Mouse (Mus musculus) cerebellum, adult (tissue): Measurements from ENCODE around the gene Myo18a.

ENCODE experiments used
- ATAC-seq: cut with Nextera tagmentation; 2 replicates; pipeline ENCODE4 v1.9.2; 2017; ENCODE audit warnings: mild to moderate bottlenecking, moderate library complexity, mixed read lengths; ENCODE audit not compliant: insufficient number of reproducible peaks, low FRiP score, low TSS enrichment

Myo18a gene

DNA sequence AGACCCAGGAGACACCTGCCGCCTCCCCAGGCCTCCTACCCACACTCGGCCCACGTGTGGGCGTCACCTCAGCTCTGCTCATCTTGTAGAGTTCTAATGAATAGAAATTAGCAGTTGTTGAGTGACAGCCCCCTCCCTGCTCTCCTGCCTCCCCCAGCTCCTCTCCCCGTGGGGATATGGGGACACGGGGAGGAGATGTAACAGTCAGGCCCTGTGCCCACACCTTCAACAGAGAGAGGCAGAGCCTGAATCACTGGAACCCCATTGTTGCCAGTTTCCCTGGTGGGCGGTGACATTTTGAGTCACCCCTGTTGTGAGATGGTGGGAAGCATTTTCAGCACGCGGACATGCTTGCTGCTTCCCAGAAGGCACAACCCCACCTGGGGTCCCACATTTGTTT, 97.9 kb downstream of the Myo18a start:
- no peak for ATAC-seq

GRCm38 (mm10) chr11:77862887-77863286, 99.8 kb downstream of the Myo18a start:
- ATAC-seq: no peak

DNA sequence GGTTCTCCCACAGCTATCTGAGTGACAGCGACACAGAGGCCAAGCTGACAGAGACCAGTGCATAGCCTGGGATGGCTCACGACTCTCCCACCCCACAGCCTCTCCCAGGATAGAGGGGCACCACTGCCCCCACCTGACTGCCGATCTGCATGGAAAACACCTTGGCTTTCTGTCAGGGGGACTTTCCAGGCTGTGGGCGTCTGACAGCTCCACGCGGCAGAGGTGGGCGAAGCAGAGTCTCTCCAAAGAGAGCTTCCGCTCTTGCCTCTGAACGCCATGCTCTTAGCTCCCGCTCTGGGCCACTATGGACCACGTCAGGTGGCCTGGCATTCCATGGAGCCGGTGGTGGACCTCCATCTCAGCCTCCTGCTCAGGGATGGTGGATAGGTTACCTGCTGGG, 101.7 kb downstream of the Myo18a start:
- no peak for ATAC-seq

GRCm38 (mm10) chr11:77867419-77868083, 104.5 kb downstream of the Myo18a start:
- ATAC-seq: no peak

GRCm38 (mm10) chr11:77871436-77871835, 108.4 kb downstream of the Myo18a start:
- ATAC-seq: peak; percentile 41; the same call in 1 of the 2 replicates

- no peak for ATAC-seq
Measured at GRCm38 (mm10) chr11:77872236-77872635, 109.2 kb downstream of the Myo18a start.

DNA sequence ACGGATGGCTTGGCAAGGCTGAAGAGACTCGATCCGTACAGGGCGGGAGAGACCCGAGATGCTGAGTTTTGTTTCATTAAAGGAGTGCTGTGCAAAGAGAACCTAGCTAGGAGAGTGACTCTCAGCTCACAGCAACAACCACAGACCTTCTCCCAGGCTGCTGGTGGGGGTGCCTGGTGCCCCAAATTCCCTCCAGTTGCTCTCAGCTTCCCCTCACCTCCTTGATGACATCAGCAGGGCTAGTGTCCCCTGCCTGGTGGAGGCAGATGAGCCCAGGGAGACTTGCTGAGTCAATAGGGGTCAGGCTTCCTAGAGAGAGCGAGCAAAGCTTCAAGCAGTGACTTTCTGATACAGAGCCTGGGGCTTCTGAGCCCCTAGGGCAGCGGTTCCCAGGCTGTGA, 109.6 kb downstream of the Myo18a start:
- ATAC-seq: no peak

- ATAC-seq: no peak
Measured at GRCm38 (mm10) chr11:77873116-77873515, 110.1 kb downstream of the Myo18a start.

DNA sequence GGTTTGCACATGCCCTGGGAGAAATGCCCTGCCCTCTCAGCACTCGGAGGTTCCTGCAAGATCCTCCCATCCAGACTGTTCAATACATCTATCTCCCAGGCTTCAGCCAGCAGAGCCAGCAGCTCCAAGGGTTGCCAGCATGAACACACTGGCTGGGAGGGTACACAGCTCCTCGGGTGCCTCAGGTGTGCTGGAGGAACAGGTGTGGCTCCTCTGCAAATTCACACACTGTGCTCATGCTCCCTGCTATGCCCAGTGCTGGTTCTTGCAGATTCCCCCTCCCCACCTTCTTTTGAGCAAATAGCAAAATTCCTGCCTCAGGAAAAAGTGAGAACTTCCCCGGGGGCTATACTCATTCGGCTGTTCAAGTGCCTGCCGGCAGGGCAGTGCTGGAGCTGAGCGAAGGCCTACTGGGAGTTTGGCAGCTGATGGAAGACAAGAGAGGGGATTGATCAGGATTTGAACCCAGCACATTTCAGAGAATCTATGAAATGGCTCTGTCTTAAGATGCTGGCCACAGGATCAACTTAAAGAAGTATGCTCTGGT, 111.7 kb downstream of the Myo18a start:
- no peak for ATAC-seq

DNA sequence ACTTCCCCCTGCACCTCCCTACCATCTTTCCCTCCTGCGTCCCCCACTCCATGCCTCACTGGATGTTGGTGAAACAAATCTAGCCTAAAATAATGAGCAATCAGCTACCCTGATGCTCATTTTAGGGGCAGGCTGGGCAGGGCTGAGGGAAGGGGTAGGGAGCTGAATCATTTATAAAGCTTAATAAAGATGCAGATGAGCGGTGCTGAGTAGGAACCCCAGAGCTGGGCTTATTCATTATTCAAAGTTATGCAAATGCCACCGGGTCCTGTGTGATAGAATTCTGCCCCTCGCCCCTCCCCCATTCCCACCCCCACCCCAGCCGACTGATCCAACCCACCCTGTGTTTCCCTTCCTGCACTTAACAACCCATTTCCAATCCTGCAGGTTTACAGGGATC, 112.2 kb downstream of the Myo18a start:
- no peak for ATAC-seq

- ATAC-seq: peak; percentile 62; the same call in 1 of the 2 replicates
Measured at GRCm38 (mm10) chr11:77875847-77876759, 113.1 kb downstream of the Myo18a start.

DNA sequence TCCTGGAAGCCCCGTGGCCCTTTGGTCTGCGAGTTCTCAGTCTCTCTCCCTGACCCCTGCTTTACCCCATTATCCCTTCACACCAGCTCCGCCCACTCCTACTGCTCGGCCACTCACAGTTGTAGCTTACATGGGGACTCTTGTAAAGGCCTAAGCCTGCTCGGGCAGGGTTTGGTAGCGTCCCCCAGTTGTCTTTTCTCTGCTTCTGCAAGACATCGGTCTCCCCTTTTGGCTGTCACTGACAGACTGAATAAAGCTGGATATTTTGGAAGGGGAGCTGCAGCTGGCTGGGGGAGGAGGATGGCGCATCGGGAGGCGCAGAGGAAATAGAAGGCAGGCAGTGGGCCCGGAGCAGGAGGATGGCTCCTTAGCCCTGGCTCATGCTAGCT, 113.7 kb downstream of the Myo18a start:
- no peak for ATAC-seq

- ATAC-seq: no peak
Measured at GRCm38 (mm10) chr11:77884524-77885245, 121.6 kb downstream of the Myo18a start.

DNA sequence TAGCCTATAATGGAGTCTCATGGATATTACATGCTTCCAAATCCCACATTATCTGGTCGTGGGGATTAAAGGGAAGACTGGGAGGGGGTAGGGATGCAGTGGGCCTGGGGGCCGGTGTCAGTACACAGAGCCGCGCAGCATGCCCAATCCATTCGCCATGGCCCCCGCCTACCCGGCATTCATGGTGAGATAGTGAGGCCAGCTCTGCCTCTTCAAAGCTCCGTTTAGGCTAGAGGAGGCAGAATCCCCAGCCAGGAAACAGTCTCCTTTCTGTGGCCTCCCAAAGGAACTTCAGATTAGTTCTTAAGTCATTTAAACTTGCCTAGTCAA, 122.2 kb downstream of the Myo18a start:
- ATAC-seq: no peak

- ATAC-seq: no peak
Measured at GRCm38 (mm10) chr11:77887373-77887960, 124.4 kb downstream of the Myo18a start.

- no peak for ATAC-seq
Measured at GRCm38 (mm10) chr11:77888846-77889245, 125.8 kb downstream of the Myo18a start.

- no peak for ATAC-seq
Measured at GRCm38 (mm10) chr11:77889484-77889883, 126.4 kb downstream of the Myo18a start.

DNA sequence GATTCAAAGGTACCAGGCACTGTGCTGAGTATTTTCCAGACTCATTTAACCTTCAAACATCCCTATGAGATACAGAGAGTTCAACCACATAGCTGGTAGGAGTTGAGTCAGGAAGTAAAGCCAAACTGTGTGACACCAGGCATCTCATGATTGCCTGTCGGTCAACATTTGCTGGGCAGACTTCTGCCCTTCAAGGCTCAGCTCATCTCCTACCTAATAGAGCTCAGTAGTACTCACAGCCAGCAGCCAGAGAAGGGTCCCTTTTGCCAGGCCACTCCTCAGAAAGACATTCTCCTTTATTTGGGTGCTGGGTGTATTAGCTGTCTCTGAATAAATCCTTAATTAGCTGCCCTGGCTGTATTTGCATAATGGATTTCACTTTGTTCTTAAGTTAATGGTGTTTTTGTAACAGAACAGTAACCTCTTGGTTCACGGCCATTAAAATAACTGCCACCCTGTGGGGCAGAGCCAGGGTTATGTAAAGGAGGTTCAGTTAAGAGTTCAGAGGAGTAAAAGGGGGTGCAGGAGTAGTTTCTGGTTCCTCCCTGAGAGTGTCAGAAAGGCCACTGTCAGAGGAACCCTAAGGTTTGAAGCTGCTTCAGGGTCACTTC, 127.7 kb downstream of the Myo18a start:
- ATAC-seq: no peak

DNA sequence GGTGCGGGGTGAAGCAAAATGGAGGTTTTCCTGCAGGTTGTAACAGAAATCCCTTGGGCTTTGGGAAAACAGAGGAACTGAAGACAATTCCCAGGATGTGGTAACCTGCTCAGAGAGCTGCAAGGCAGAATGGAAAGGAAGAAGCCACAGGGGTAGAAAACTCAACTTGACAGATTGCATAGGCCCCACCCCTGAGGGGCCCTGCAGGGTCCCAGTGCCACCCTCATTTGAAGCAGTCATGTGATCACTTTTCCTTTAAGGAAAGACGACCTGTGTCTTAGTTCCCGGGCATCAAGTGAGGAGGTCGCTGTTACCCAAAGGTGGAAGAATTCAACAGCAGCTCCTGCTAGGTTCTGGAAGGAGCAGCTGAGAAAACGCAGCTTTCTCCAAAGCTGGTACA, 129.8 kb downstream of the Myo18a start:
- ATAC-seq: no peak

- ATAC-seq: no peak
Measured at GRCm38 (mm10) chr11:77893283-77893682, 130.2 kb downstream of the Myo18a start.
